Mouse (Mus musculus) heart, postnatal 0 days (tissue): ENCODE results near the gene Smad6.

Source experiments
- CTCF ChIP-seq: IDR thresholded peaks from 2 replicates; pipeline ENCODE4 v1.5.1; 2016; ENCODE audit warnings: antibody characterized with exemption, control low read depth, low read depth
- EP300 ChIP-seq: IDR thresholded peaks from 2 replicates; pipeline ENCODE4 v1.6.1; 2016; ENCODE audit warnings: antibody characterized with exemption, low read depth

DNA sequence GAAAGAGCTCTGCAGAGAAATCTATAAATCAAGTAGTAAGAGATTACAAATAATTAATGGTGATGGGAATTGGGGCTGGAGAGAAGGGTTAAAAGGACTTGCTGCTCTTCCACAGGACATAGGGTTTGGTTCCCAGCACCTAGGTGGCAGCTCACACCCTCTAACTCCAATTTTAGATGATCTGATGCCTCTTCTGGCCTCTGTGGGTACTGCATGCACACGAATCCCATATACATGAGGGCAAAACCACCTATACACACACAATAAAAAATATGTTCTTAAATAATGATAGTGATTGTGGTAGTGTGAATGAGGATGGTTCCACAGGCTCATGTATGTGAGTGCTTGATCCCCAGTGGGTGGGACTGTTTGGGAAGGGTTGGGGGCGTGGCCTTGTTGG lies 117.3 kb downstream of the Smad6 start:
- TF ChIP-seq EP300 (no peak), CTCF (no peak)
